Mouse (Mus musculus): ENCODE results near the gene Scin.

Scin gene

DNA sequence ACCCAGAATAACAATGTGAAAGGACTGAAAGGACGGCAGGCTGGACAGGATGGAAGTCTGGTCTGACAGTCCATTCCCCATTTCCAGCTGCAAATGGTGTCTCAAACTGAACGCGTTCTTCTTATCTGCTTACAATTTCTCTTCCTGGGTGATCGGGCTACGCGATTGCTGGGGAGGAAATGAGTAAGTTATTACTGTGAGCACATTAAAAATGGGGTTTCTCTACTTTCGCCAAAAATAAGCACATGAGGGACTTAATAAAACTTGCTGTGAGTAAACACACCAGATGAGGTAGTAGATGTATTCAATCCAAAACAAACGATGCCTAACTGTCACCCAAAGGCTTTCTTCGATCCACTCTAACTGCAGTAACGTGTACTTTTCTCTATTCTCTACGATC lies 97.4 kb downstream of the Scin start:
- in situ Hi-C loops (cut with MboI; ENCODE audit: low sequenced_read_pairs), result loop anchor here (10.0 kb wide), 2 partner anchors 372 to 522 kb away; no protein-coding TSS in a partner anchor

DNA sequence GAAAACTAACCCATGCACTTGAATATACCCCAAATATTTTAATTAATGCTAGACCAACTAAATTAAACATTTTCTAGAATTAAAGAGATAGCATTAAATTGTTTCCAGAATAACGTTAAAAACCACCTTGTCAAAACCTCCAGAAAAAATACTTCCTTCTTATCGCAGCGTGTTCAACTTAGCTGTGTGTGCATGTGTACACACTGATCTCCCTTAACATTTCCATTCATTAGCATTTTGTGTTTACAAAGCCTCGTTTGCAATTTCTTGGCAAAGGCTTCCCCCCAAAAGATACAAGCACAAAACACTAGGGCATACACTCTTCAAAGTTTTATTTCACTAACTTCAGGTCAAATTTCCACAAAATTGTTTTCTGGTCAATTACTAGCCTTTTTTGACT lies 98.5 kb downstream of the Scin start:
- in situ Hi-C loops (cut with MboI; ENCODE audit: low sequenced_read_pairs), result loop anchor here (10.0 kb wide), 2 partner anchors 371 to 521 kb away; no protein-coding TSS in a partner anchor

DNA sequence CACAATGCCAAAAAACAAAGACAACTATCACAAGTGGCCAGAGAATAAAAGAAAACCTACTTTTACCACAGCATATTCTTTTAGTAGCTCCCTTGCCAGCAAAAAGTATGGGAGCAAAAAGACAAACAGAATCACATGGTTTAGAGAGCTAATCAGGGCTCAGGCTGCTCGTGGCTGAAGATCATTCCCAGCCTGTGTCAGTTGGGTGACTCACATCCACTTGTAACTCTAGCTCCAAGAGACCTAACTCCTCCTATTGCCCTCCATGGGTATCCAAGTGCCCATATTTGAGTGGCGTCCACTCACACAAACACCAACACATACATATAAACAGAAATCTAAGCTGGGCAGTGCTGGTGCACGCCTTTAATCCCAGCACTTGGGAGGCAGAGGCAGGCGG lies 104.8 kb downstream of the Scin start:
- in situ Hi-C loops (cut with MboI; ENCODE audit: low sequenced_read_pairs), result no loop called here

DNA sequence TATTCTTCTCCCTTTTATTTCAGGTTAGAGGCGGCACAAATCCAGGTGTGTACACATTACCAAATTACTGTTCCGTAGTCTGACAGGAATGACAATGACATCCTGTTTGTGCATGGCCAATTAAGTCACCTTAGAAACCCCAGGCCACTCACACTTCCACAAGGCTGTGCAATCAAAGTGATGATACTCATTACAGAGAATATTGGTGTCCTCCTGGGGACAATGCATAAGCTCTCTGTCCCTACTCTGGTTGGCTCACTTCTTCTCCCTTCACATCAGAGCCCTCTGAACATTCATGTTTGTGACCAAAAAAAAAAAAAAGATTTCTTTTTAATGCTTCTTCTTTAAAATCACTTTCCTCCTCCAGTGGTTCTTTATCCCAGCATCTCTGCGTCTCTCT lies 106.2 kb downstream of the Scin start:
- in situ Hi-C loops (cut with MboI; ENCODE audit: low sequenced_read_pairs), result no loop called here

DNA sequence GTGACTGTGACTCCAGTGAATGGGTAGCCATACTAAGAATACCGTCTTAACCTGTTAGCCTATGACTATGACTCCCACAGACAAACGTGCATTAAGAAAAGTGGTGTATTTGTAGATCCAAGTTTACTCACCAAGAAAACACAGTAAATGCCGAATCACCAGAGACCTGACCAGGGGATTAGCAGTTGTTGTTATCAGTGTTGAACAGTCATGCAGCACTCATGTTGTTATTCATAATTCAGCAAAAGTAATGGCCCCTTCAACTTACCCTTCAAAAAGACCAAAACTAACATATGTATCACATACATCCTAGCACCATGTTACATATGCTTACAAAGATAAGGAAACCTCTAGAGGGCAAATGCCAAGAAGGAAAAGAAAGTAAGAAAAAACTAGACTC lies 106.6 kb downstream of the Scin start:
- in situ Hi-C loops (cut with MboI; ENCODE audit: low sequenced_read_pairs), result no loop called here

DNA sequence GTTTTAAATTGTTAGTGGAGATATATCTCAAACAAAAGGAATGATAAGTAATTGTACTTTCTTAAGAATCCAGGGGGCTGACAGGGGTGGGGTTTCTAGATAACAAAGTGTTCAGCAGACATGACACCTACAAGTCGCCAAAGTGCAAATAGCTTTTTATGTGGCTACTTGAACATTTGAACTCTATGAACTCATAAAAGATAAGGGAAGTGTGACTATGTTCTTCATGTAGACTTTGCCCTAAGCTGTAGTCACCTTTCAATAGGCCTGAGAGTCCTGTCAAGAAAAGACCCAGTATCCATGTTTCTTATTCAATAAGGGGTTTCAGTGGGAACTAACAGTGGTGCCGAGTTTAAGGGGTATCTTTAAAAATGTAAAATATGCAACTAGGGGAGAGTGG lies 110.1 kb downstream of the Scin start:
- in situ Hi-C loops (cut with MboI; ENCODE audit: low sequenced_read_pairs), result no loop called here

DNA sequence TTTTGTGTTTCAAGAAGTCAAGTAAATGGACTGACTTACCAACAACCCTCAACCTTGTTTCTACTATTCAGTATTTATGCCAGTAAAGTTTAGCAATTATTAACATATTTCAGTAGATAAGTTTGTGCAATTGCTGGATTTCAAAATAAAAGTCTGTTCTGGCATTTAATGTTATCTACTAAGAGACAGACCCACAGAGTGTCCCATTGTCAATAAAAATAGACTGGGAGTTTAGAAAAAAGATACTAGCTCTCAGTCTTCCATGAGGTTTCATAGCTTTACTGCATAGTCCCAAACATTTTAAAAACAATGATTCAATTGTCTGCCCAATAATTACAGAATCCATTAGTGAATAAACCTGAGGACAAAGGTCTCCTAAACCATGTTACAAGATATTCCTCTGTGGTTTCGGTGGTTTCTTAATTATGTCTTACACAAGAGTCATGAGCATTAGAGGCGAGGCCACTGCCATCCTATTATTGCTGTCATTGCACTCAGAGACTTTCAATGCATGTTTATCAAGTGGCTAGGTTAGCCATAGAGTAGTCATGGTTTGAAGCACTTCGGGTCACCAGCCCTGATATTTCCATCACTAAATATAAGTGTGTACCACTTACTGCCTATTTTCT lies 110.9 kb downstream of the Scin start:
- in situ Hi-C loops (cut with MboI; ENCODE audit: low sequenced_read_pairs), result no loop called here

DNA sequence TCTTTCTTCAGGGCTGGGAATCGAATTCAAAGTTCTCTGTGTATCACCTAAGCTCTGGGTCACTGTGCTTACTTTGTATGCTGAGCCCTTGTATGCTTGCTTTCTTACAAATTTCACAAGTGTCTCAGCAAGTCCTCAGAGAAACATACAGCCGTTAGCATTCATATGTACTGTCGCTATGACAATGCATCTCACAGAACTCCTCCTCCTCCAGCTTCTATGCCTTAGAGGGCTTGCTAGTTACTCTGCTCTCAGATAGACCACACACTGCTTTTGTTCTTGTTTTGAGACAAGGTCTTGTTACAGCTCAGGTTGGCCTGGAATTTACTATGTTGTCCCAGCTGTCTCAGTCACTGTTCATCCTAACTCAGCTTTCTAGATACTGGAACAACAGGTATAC lies 111.7 kb downstream of the Scin start:
- in situ Hi-C loops (cut with MboI; ENCODE audit: low sequenced_read_pairs), result no loop called here

DNA sequence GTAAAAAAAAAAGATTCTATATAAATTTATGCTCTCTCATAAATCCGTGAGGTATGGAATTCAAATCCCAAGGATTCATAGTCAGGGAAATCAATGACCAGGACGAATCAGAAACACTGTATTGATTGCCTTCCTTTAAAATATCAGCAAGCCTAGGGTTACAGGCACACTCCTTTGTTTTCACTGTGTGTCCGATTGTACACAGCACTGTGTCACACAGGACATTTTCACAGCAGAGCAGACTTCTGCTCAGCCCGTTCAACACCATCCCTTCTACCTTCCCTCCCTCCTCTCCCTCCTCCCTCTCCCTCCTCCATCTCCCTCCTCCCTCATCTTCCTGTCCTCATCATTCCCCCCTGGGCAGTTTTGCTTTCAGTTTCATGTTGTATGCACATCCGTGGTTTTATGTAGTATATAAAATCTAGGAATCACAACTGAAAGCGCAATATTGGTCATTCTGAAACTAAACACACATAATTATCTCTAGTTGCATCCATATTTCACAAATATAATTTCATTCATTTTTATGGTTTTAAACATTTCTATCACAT lies 116.0 kb downstream of the Scin start:
- in situ Hi-C loops (cut with MboI; ENCODE audit: low sequenced_read_pairs), result no loop called here

DNA sequence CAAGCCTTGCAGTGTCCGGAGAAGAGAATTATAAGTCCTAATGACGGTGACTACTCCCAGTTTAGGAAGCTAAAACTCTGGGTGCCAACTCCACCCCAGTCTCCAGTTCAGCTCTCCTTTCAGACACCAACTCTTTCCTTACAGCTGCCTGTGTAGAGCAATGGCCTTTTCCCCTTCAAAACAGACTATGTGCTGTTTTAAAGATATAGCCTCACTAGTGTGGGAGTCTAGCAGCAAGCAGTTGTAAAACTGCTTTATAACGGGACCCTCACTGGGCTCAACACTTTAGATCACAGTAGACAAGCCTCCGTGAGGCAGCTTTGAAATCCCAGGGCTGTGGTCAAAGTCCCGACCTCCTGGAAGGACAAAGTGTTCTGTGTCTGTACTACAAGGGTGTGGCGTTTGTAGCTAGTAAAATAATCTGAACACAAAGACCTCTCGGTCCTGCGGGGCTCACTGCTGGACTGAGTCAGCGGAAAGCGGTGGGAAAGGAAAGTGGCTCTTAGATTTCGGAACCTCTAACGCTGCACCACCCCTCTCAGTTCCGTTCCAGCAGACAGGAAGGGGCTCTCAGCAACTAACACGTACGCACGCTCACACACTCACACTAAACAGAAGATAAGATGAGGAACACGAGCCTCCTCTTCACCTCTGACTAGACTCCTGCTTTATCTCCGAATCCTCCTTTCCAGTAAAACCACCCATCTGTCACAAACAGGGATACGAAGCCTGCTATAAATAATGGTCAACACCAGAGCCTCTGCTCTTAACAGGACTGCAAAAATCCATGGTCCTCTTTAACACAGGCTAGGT lies 117.2 kb downstream of the Scin start:
- in situ Hi-C loops (cut with MboI; ENCODE audit: low sequenced_read_pairs), result no loop called here

DNA sequence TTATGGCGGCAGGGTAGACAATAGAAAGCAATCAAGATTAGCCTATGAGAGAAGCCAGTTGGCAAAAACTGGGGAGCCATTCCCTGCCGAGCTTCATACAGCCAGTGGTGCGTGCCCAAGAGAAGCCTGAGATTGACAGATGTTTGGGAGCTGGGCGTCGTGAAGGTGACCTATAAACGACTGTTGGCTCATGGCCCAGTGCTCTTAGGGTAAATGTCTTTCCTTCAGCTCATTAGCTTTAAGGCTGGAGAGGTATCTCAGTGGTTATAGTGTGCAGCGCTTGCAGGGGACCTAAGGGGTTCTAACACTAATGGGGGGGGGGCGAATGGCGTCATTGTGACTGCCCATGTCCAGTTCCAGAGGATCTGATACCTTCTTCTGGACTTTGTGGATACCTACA lies 118.0 kb downstream of the Scin start:
- in situ Hi-C loops (cut with MboI; ENCODE audit: low sequenced_read_pairs), result no loop called here

DNA sequence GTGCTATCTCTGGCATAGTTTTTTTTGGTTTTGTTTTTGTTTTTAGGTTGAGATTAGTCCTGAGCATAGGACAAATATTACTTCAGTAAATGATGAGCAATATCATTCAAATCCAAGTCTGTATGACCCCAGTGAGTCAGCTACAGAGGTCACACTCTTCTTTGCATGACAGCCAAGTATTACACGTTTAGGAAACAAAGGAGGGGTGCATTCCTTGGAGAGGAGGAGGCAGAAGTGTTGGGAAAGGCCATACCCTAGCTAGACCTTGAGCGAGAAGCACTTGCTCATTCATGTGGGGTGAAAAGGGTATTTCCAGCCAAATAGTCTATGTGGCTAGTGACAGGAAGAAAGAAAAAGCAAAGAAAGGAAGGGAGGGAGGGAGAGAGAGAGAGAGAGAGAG lies 124.2 kb downstream of the Scin start:
- in situ Hi-C loops (cut with MboI; ENCODE audit: low sequenced_read_pairs), result no loop called here
